Comparison of ENCODE assay signal across 8 mouse cellular contexts in genomic region chr17:87975229-87975853, GRCm38 (mm10). TPM values are rescaled to one million over a fixed set of nuclear protein-coding genes. Genes with fewer than 3 reads are reported as not detected.
DNase-seq lines count a peak whose midpoint lies in the region; ATAC-seq and TF ChIP-seq lines count a peak whose summit lies in the region.

No protein-coding gene starts in this region.

- peaks cover 46% of the 10 kb centered on the region for H3K36me3 ChIP-seq in E14TG2a.4 (ENCODE audit: insufficient read depth, low read length)
- peaks cover 34% of the 10 kb centered on the region for H3K36me3 ChIP-seq in embryonic facial prominence, embryonic 10.5 days (replicated peaks)
- no peaks in the 10 kb centered on the region for H3K36me3 ChIP-seq in heart, embryonic 16.5 days (ENCODE audit: control insufficient read depth, insufficient read depth)

- H3K9ac ChIP-seq in heart, embryonic 16.5 days (ENCODE audit: low read length): peak overlapping the region; percentile 86

- H3K9me3 ChIP-seq in E14TG2a.4 (ENCODE audit: low read length): no peaks in the 10 kb centered on the region
- no peaks in the 10 kb centered on the region for H3K9me3 ChIP-seq in embryonic facial prominence, embryonic 10.5 days
- H3K9me3 ChIP-seq in heart, embryonic 16.5 days (replicated peaks; ENCODE audit: control insufficient read depth, low read length): no peaks in the 10 kb centered on the region

- ATAC-seq in heart, embryonic 16.5 days (replicated peaks; ENCODE audit: extremely low read depth, insufficient read depth, low FRiP score): peak; percentile 40

- peak; percentile 46 for DNase-seq in adipocyte (ENCODE audit: low spot score)
- peak; percentile 74 for DNase-seq in embryonic facial prominence, embryonic 10.5 days (ENCODE audit: low spot score)
- peak; percentile 77 for DNase-seq in kidney, postnatal 14 days
- peak; percentile 56 for DNase-seq in lung, postnatal 36 days
- DNase-seq in retina, postnatal 7 days (ENCODE audit: low read depth, low spot score): peak; percentile 32
- DNase-seq in yolk sac, embryonic 10.5 days (ENCODE audit: low spot score): peak; percentile 68

- H3K4me3 ChIP-seq in E14TG2a.4 (replicated peaks; ENCODE audit: low read length): peak overlapping the region; percentile 98
- peak overlapping the region; percentile 92 for H3K4me3 ChIP-seq in embryonic facial prominence, embryonic 10.5 days
- peak overlapping the region; percentile 85 for H3K4me3 ChIP-seq in heart, embryonic 16.5 days (ENCODE audit: low read length)

- H3K27me3 ChIP-seq in E14TG2a.4 (ENCODE audit: insufficient read depth, low read length): no peaks in the 10 kb centered on the region
- no peaks in the 10 kb centered on the region for H3K27me3 ChIP-seq in embryonic facial prominence, embryonic 10.5 days (replicated peaks; ENCODE audit: low read depth, poor library complexity, severe bottlenecking)
- no peaks in the 10 kb centered on the region for H3K27me3 ChIP-seq in heart, embryonic 16.5 days (ENCODE audit: control insufficient read depth, insufficient read depth, low read length)

- peak overlapping the region; percentile 98 for H3K27ac ChIP-seq in embryonic facial prominence, embryonic 10.5 days (replicated peaks)
- peak overlapping the region; percentile 80 for H3K27ac ChIP-seq in heart, embryonic 16.5 days (ENCODE audit: low read length)

- peaks cover 60% of the 10 kb centered on the region for H3K4me1 ChIP-seq in E14TG2a.4 (replicated peaks; ENCODE audit: low read depth, low read length)
- peaks cover 33% of the 10 kb centered on the region for H3K4me1 ChIP-seq in embryonic facial prominence, embryonic 10.5 days
- peaks cover 15% of the 10 kb centered on the region for H3K4me1 ChIP-seq in heart, embryonic 16.5 days (ENCODE audit: control insufficient read depth, insufficient read depth, low read length)

- no peak for TF ChIP-seq CTCF in E14TG2a.4 (conservative IDR thresholded peaks at IDR 0.05; ENCODE audit: low read length)

- under 1% methylated on average over 67 of the region's 68 CpGs for WGBS in embryonic facial prominence, embryonic 10.5 days
- under 1% methylated on average over 56 of the region's 68 CpGs for WGBS in heart, embryonic 16.5 days

- peak overlapping the region; percentile 82 for H3K4me2 ChIP-seq in heart, embryonic 16.5 days (ENCODE audit: low read depth, low read length)

RNA-seq across cellular contexts. Expression of gene Msh6, which starts 0.5 kb away (rescaled TPM):
- 88.8 and 89.1 TPM in 2 replicates for polyA plus RNA-seq in embryonic facial prominence, embryonic 10.5 days (2016; fragmentation: Nextera tagmentation; extraction: Ambion mirVana)
- polyA plus RNA-seq in heart, embryonic 16.5 days (2015; fragmentation: Nextera tagmentation; extraction: Ambion mirVana): 26.6 and 29.2 TPM in 2 replicates

RNA-seq across cellular contexts. Expression of gene Rpl36-ps4, which starts 54.6 kb away (rescaled TPM):
- not detected in 2 replicates for polyA plus RNA-seq in embryonic facial prominence, embryonic 10.5 days (2016; fragmentation: Nextera tagmentation; extraction: Ambion mirVana)
- not detected in 2 replicates for polyA plus RNA-seq in heart, embryonic 16.5 days (2015; fragmentation: Nextera tagmentation; extraction: Ambion mirVana)

Comparison
In these comparisons a context has a peak if more than half of its experiments do, and no peak if none do; other contexts are left out.
1. Peak in every context shown above with its lines: DNase-seq, ATAC-seq, H3K4me3 ChIP-seq and H3K27ac ChIP-seq.